Mouse (Mus musculus) intestine, embryonic 16.5 days (tissue): ENCODE results near the gene Olfr262. TPM values are rescaled to one million over a fixed set of nuclear protein-coding genes. Genes with fewer than 3 reads are reported as not detected.
"Not testable (repeated sequence)": the region's sequence is repeated elsewhere in the genome, so short reads cannot be mapped to it uniquely, and the experiment has no call there.

Experiments used
- ATAC-seq: fragments of 200-750 bp; cut with Nextera tagmentation; 2 replicates; pipeline ENCODE4 v1.8.0; 2017; ENCODE audit warnings: moderate TSS enrichment, moderate library complexity
- H3K27ac ChIP-seq: fragments of 300-500 bp; sonication (generic); 2 replicates; pipeline ENCODE4 v1.5.1; 2014; ENCODE audit warnings: mild to moderate bottlenecking, low read length
- H3K27me3 ChIP-seq: fragments of 300-500 bp; sonication (generic); replicated peaks from 2 replicates; pipeline ENCODE4 v1.6.1; 2014; ENCODE audit warnings: low read length, control low read depth, mixed read lengths; ENCODE audit not compliant: control insufficient read depth, insufficient read depth
- H3K36me3 ChIP-seq: fragments of 300-500 bp; sonication (generic); 2 replicates; pipeline ENCODE4 v1.6.1; 2014; ENCODE audit warnings: low read length, control low read depth; ENCODE audit not compliant: control insufficient read depth, insufficient read depth
- H3K4me1 ChIP-seq: fragments of 300-500 bp; sonication (generic); 2 replicates; pipeline ENCODE4 v1.6.1; 2014; ENCODE audit warnings: low read length, control low read depth, mixed read lengths; ENCODE audit not compliant: control insufficient read depth, insufficient read depth
- H3K4me2 ChIP-seq: fragments of 300-500 bp; sonication (generic); 2 replicates; pipeline ENCODE4 v1.6.1; 2014; ENCODE audit warnings: low read depth, low read length, control low read depth
- H3K4me3 ChIP-seq: fragments of 300-500 bp; sonication (generic); 2 replicates; pipeline ENCODE4 v1.5.1; 2014; ENCODE audit warnings: mild to moderate bottlenecking, low read length
- H3K9ac ChIP-seq: fragments of 300-500 bp; sonication (generic); 2 replicates; pipeline ENCODE4 v1.6.1; 2014; ENCODE audit warnings: low read depth, low read length
- H3K9me3 ChIP-seq: fragments of 300-500 bp; sonication (generic); 2 replicates; pipeline ENCODE4 v1.6.1; 2016; ENCODE audit warnings: low read length, control low read depth; ENCODE audit not compliant: control insufficient read depth
- whole genome bisulfite sequencing: fragments of 180-500 bp; shearing (Covaris S2); extraction: QIAGEN DNeasy Blood & Tissue Kit; methylation state at CpG from one replicate; pipeline ENCODE4 v1.1.7; 2014; 5-methylcytosine and 5-hydroxymethylcytosine counted together
- polyA plus RNA-seq: library from polyadenylated mRNA; unstranded; fragments of >200 nt; fragmentation: Nextera tagmentation; extraction: Ambion mirVana; gene quantifications from 2 replicates; pipeline ENCODE4 v1.2.1, GENCODE M21; 2015

Olfr262 gene
- polyA plus RNA-seq: not detected in 2 replicates

- Histone ChIP-seq H3K27ac (no peak within 1 kb of the TSS), H3K9ac (no peak within 1 kb of the TSS), H3K4me3 (no peak within 1 kb of the TSS), H3K27me3 (no peaks in the 10 kb centered on the region), H3K4me2 (no peak within 1 kb of the TSS), H3K36me3 (no peaks in the 10 kb centered on the region), H3K4me1 (no peaks in the 10 kb centered on the region), H3K9me3 (no peaks in the 10 kb centered on the region)
- 84% methylated on average over 1 of the region's 1 CpGs for WGBS
- ATAC-seq: no peak
These were observed at the start of gene Olfr262 for GRCm38 (mm10) chr19:12241559-12241958. Gene Olfr262 (minus strand): TSS chr19:12241659.

GRCm38 (mm10) chr19:12279554-12279953 lies 38.1 kb upstream of the Olfr262 start, which contains the start of gene Olfr1434:
Gene Olfr1434 (plus strand): TSS chr19:12279854.
- 76% methylated on average over 2 of the region's 2 CpGs for WGBS
- Histone ChIP-seq H3K27me3 (no peaks in the 10 kb centered on the region), H3K9me3 (no peaks in the 10 kb centered on the region), H3K4me2 (no peak within 1 kb of the TSS), H3K4me3 (no peak within 1 kb of the TSS), H3K36me3 (no peaks in the 10 kb centered on the region), H3K9ac (no peak within 1 kb of the TSS), H3K27ac (no peak within 1 kb of the TSS), H3K4me1 (no peaks in the 10 kb centered on the region)
- no peak for ATAC-seq

- 58% methylated on average over 1 of the region's 1 CpGs for WGBS
- H3K4me2 ChIP-seq: no peak within 1 kb of the TSS
- ATAC-seq: no peak
- no peak within 1 kb of the TSS for H3K9ac ChIP-seq
- no peak within 1 kb of the TSS for H3K4me3 ChIP-seq
- H3K27ac ChIP-seq: no peak within 1 kb of the TSS
- no peaks in the 10 kb centered on the region for H3K36me3 ChIP-seq
- no peaks in the 10 kb centered on the region for H3K27me3 ChIP-seq
- no peaks in the 10 kb centered on the region for H3K9me3 ChIP-seq
- H3K4me1 ChIP-seq: no peaks in the 10 kb centered on the region
These were observed 19.3 kb upstream of the Olfr262 start, which contains the start of gene Olfr235 for GRCm38 (mm10) chr19:12260732-12261131. Gene Olfr235 (plus strand): TSS chr19:12261032.

GRCm38 (mm10) chr19:12232496-12232895 lies 9.0 kb downstream of the Olfr262 start, which contains the start of gene Olfr1432:
Gene Olfr1432 (minus strand): TSS chr19:12232596.
- H3K4me1 ChIP-seq, H3K4me2 ChIP-seq, H3K27ac ChIP-seq, H3K27me3 ChIP-seq, H3K4me3 ChIP-seq, H3K36me3 ChIP-seq, H3K9me3 ChIP-seq, H3K9ac ChIP-seq: not testable (repeated sequence)
- peak; percentile 46; the same call in 1 of the 2 replicates for ATAC-seq

GRCm38 (mm10) chr19:12200334-12200733 lies 41.1 kb downstream of the Olfr262 start, which contains the start of gene Olfr1431:
Gene Olfr1431 (plus strand): TSS chr19:12200634.
- Histone ChIP-seq H3K27ac (no peak within 1 kb of the TSS), H3K4me2 (no peak within 1 kb of the TSS), H3K27me3 (no peaks in the 10 kb centered on the region), H3K4me1 (no peaks in the 10 kb centered on the region), H3K4me3 (no peak within 1 kb of the TSS), H3K36me3 (no peaks in the 10 kb centered on the region), H3K9me3 (no peaks in the 10 kb centered on the region), H3K9ac (no peak within 1 kb of the TSS)
- no peak for ATAC-seq
- 76% methylated on average over 1 of the region's 1 CpGs for WGBS

- not testable (repeated sequence) for H3K4me3 ChIP-seq, H3K9ac ChIP-seq, H3K27ac ChIP-seq, H3K9me3 ChIP-seq, H3K4me1 ChIP-seq, ATAC-seq, H3K36me3 ChIP-seq, H3K4me2 ChIP-seq, H3K27me3 ChIP-seq
- WGBS: 92% methylated on average over 4 of the region's 4 CpGs
These were observed 42.4 kb downstream of the Olfr262 start for GRCm38 (mm10) chr19:12199076-12199475.

Other genes with a start within 250 kb of the Olfr262 start
- gene Olfr1423, start 200.3 kb downstream of the Olfr262 start, polyA plus RNA-seq: not detected in 2 replicates
- not detected in 2 replicates for gene Olfr1424, start 179.0 kb downstream of the Olfr262 start, polyA plus RNA-seq
- gene Olfr1425, start 163.9 kb downstream of the Olfr262 start, polyA plus RNA-seq: not detected in 2 replicates
- gene Olfr1426, start 149.6 kb downstream of the Olfr262 start, polyA plus RNA-seq: not detected in 2 replicates
- not detected in 2 replicates for gene Olfr1427, start 138.3 kb downstream of the Olfr262 start, polyA plus RNA-seq
- gene Olfr1428, start 125.8 kb downstream of the Olfr262 start, polyA plus RNA-seq: not detected in 2 replicates
- not detected in 2 replicates for gene Olfr76, start 118.5 kb downstream of the Olfr262 start, polyA plus RNA-seq
- not detected in 2 replicates for gene Olfr1555-ps1, start 71.5 kb downstream of the Olfr262 start, polyA plus RNA-seq
- gene Olfr1431, start 41.0 kb downstream of the Olfr262 start, polyA plus RNA-seq: not detected in 2 replicates
- not detected in 2 replicates for gene Olfr1432, start 9.1 kb downstream of the Olfr262 start, polyA plus RNA-seq
- gene Olfr235, start 19.4 kb upstream of the Olfr262 start, polyA plus RNA-seq: not detected in 2 replicates
- not detected in 2 replicates for gene Olfr1434, start 38.2 kb upstream of the Olfr262 start, polyA plus RNA-seq
- gene Olfr1436, start 57.5 kb upstream of the Olfr262 start, polyA plus RNA-seq: not detected in 2 replicates
- not detected in 2 replicates for gene Olfr1437, start 83.4 kb upstream of the Olfr262 start, polyA plus RNA-seq
- gene Olfr1438-ps1, start 94.3 kb upstream of the Olfr262 start, polyA plus RNA-seq: not detected in 2 replicates
- not detected in 2 replicates for gene Olfr1440, start 145.6 kb upstream of the Olfr262 start, polyA plus RNA-seq
- not detected in 2 replicates for gene Olfr1441, start 175.8 kb upstream of the Olfr262 start, polyA plus RNA-seq
- gene Pfpl, start 186.2 kb upstream of the Olfr262 start, polyA plus RNA-seq: not detected in 2 replicates
- gene Mpeg1, start 219.1 kb upstream of the Olfr262 start, polyA plus RNA-seq: 0.97 and 1.0 TPM in 2 replicates